Mouse (Mus musculus): Measurements from ENCODE around the gene Tgm1. TPM values are rescaled to one million over a fixed set of nuclear protein-coding genes. Genes with fewer than 3 reads are reported as not detected.

The Tgm1 gene
- under 1 TPM; 0.16 to 0.43 (median 0.27) TPM for total RNA-seq (2022)

- DNase-seq (ENCODE audit: low spot score), result no peak
Observed at GRCm38 (mm10) chr14:55713729-55714122, at the start of gene Tgm1. TSS of gene Tgm1 (minus strand) at chr14:55713926.

GRCm38 (mm10) chr14:55763166-55763565 lies 49.4 kb upstream of the Tgm1 start:
- DNase-seq (ENCODE audit: low spot score), result no peak

DNA sequence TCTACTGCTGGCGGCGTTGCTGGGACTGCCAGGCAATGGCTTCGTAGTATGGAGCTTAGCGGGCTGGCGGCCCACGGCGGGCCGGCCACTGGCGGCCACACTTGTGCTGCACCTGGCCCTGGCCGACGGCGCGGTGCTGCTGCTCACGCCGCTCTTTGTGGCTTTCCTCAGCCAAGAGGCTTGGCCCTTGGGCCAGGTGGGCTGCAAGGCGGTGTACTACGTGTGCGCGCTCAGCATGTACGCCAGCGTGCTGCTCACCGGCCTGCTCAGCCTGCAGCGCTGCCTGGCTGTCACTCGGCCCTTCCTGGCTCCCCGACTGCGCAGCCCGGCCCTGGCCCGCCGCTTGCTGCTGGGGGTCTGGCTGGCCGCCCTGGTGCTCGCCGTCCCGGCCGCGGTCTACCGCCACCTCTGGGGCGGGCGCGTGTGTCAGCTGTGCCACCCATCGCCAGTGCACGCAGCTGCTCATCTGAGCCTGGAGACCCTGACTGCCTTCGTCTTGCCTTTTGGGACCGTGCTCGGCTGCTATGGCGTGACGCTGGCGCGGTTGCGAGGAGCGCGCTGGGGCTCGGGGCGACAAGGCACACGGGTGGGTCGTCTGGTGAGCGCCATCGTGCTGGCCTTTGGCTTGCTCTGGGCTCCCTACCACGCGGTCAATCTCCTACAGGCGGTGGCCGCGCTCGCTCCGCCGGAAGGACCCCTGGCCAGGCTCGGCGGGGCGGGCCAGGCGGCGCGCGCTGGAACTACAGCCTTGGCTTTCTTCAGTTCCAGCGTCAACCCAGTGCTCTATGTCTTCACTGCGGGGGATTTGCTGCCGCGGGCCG lies 48.5 kb upstream of the Tgm1 start:
- DNase-seq (ENCODE audit: low spot score), result no peak

- no peak for DNase-seq (ENCODE audit: low spot score)
Observed at GRCm38 (mm10) chr14:55761163-55761562, 47.4 kb upstream of the Tgm1 start, which contains the start of gene Ltb4r2. TSS of gene Ltb4r2 (plus strand) at chr14:55761428.

- peak; percentile 89 for DNase-seq (ENCODE audit: low spot score)
Observed at GRCm38 (mm10) chr14:55760156-55760555, 46.4 kb upstream of the Tgm1 start.

- no peak for DNase-seq (ENCODE audit: low spot score)
Observed at GRCm38 (mm10) chr14:55758363-55758784, 44.6 kb upstream of the Tgm1 start, which contains the start of gene Cideb. TSS of gene Cideb (minus strand) at chr14:55758458.

GRCm38 (mm10) chr14:55757566-55757965 lies 43.8 kb upstream of the Tgm1 start:
- DNase-seq (ENCODE audit: low spot score), result no peak

DNA sequence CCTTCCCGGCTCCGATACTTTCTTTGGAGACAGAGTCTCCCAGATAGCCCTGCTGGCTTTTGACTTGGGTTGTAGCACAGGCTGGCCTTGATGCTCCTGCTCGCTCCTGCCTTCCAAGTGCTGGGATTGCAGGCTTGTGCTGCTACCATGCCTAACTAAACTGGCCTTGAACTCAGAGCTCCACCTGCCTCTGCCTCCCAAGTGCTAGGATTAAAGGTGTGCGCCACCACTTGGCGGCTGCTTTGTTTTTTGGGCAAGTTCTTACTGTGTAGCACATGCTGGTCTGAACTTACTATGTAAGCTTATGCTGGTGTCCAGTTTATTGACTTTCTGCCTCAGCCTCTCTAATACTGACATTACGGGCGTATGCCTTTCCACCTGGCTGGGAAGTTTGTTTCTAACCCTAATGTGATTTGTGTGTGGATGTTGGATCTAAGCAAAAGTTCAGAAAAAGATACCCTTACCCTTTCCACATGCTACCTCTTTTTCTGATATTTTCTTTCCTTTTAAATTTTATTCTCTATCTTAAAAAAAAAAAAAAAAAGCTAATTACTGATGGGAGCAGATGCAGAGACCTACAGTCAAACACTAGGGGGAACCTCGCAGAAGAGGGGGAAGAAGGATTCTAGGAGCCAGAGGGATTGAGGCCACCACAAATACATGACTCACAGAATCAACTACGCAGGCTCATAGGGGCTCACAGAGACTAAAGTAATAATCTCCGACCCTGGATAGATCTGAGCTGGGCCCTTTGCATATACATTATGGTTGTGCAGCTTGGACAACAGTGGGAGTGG lies 33.5 kb upstream of the Tgm1 start:
- DNase-seq (ENCODE audit: low spot score), result no peak

GRCm38 (mm10) chr14:55745861-55746237 lies 32.1 kb upstream of the Tgm1 start:
- no peak for DNase-seq (ENCODE audit: low spot score)

- DNase-seq (ENCODE audit: low spot score), result peak; percentile 87
Observed at GRCm38 (mm10) chr14:55745180-55745860, 31.6 kb upstream of the Tgm1 start, which contains the start of the genes Dhrs1 and Nop9. TSS of gene Dhrs1 (minus strand) at chr14:55745690. TSS of gene Nop9 (plus strand) at chr14:55745693.

GRCm38 (mm10) chr14:55743711-55744110 lies 30.0 kb upstream of the Tgm1 start:
- DNase-seq (ENCODE audit: low spot score), result peak; percentile 90

DNA sequence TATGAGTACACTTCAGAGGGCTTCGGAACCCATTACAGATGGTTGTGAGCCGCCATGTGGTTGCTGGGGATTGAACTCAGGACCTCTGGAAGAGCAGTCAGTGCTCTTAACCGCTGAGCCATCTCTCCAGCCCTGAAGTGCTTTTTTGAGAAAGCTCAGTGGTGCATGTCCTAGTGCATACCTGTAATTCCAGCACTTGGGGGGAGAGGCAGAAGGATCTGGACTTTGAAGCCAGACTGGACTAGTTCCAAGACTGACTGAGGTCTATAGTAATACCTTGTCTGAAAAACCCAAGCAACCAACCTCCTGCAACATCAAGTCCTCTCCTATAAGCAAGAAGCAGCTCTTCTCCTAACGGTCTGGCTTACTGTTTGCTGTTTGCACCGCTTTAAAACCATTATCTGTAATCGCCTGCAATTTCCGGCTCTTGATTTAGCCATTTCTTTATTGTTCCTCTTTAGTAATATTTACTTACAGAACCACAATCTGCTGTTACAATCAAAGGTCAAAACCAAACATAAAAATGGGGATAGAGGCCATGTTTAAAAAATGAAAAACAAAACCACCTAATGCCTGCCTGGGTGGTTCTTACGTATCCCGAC lies 23.5 kb upstream of the Tgm1 start:
- DNase-seq (ENCODE audit: low spot score), result no peak

GRCm38 (mm10) chr14:55735758-55736157 lies 22.0 kb upstream of the Tgm1 start:
- no peak for DNase-seq (ENCODE audit: low spot score)

DNA sequence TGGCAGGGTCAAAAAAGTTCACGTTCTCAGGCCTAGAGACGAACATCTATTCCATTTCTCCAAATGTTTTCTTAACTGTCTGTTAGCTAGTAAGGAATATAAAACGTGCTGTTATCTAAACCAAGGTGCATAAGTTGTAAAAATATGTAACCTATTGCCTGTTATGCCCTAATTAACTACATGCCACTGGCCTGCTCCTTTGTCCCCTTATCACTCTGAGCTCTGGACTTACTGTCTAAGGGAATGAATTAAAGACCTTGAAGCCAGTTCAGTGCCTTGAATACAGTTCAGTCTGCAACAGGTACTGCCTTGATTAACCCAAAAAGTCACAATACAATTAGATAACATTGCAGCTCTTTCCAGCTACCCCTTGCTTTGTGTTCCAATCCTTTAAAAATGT lies 21.6 kb upstream of the Tgm1 start:
- DNase-seq (ENCODE audit: low spot score), result no peak

GRCm38 (mm10) chr14:55734869-55735268 lies 21.1 kb upstream of the Tgm1 start:
- DNase-seq (ENCODE audit: low spot score), result no peak

DNA sequence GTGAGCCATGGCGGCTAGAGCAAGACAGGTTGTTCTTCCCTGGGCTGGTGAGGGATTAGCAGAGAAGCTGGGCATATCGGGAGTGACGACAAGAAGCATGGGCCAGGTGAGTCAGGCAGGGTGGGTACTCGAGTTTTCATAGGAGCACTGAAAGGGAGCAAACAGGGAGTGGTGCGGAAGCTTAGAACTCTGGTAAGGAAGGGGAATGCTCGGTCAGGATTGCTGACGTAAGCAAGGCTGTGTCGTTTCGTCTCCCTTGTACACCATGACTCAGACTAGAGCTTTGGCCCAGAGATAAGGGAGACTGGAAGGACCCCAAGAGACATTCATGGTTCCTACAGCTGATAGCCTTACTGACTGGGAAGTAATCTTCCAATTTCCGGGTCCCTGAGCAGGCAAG lies 20.2 kb upstream of the Tgm1 start:
- no peak for DNase-seq (ENCODE audit: low spot score)

DNA sequence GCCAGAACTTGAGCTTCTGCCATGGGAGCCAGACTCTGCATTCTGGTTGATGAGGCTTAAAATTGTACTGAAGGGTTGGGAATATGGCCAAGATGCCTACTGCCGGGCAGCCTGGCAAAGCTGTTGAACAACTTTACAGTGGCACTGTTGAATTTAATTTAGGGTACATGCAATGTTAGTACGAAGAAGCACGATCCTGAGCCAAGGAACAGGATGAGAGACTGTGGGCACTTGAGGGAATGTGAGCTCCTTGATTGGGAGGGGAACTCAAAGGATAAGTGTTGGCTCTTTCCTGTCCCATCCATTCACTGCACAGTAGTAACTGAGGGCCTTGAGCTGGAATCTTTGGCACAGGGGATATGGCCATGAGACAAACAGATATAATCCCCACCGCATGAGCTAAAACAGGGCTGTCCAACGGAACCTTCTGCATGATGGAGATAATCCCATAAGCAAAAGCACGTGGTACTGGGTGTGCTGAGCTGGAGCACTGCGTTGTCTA lies 16.9 kb upstream of the Tgm1 start:
- DNase-seq (ENCODE audit: low spot score), result no peak

GRCm38 (mm10) chr14:55730116-55730515 lies 16.4 kb upstream of the Tgm1 start:
- DNase-seq (ENCODE audit: low spot score), result no peak

DNA sequence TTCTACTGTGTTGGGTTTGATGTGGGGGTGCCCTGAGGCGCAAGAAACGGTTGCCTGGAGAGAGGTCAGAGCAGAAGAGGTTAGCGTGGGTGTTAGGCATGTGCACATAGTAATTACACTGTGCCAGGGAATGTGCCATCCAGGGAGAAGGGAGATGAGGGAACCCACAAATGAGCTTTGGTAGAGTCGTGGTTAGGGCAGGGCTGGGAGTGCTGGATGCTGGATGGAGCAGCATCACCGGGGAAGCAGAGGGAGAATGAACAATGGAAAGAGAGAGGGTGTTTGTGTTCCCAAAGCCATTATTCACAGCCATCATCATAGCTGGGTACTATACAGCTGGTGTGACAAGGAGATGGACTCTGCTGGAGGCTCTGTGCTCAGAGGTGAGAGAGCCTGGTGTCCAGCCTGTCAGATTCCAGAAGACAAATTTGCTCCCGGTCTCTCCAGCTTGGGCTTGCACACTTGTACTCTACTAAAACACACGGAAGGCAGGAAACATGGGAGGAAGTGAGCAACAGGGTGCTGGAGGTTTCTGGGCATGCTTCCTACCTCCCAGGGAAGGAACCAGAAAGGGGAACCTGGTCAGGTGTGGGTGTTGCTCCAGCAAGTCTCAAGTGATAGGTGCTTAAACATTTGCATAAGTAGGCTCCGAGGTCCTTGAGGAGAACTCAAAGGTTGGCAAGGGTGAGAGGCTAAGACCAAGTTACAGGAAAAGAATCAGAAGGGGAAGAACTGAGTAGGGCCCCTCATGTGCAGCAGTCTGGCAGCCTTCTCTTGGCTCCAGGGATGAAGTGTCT lies 14.4 kb upstream of the Tgm1 start:
- DNase-seq (ENCODE audit: low spot score), result no peak

GRCm38 (mm10) chr14:55726261-55726660 lies 12.5 kb upstream of the Tgm1 start:
- DNase-seq (ENCODE audit: low spot score), result no peak

Measured in heart, adult 8-10 months (tissue).